Mouse (Mus musculus) liver, embryonic 13.5 days (tissue): Measurements from ENCODE around the gene Zmiz1. TPM values are rescaled to one million over a fixed set of nuclear protein-coding genes. Genes with fewer than 3 reads are reported as not detected.
A peak's percentile ranks its signal among the peaks of the same experiment; 100 is the strongest.

ENCODE experiments used
- ATAC-seq: fragments of 200-750 bp; cut with Nextera tagmentation; 2 replicates; pipeline ENCODE4 v1.8.0; 2017; ENCODE audit warnings: low read depth, mild to moderate bottlenecking, moderate number of reproducible peaks, moderate library complexity
- DNase-seq: peaks from one replicate; pipeline ENCODE4 v3.0.0; 2022
- H3K27ac ChIP-seq: fragments of 300-500 bp; sonication (generic); 2 replicates; pipeline ENCODE4 v1.5.1; 2015; ENCODE audit warnings: moderate library complexity, mild to moderate bottlenecking, inconsistent platforms
- H3K27me3 ChIP-seq: fragments of 300-500 bp; sonication (generic); 2 replicates; pipeline ENCODE4 v1.6.1; 2015; ENCODE audit warnings: mild to moderate bottlenecking, inconsistent platforms
- H3K36me3 ChIP-seq: fragments of 300-500 bp; sonication (generic); 2 replicates; pipeline ENCODE4 v1.6.1; 2015; ENCODE audit warnings: mild to moderate bottlenecking, inconsistent platforms
- H3K4me1 ChIP-seq: fragments of 300-500 bp; sonication (generic); replicated peaks from 2 replicates; pipeline ENCODE4 v1.6.1; 2015; ENCODE audit warnings: inconsistent platforms
- H3K4me2 ChIP-seq: fragments of 300-500 bp; sonication (generic); 2 replicates; pipeline ENCODE4 v1.6.1; 2015; ENCODE audit warnings: inconsistent platforms, mild to moderate bottlenecking, moderate library complexity
- H3K4me3 ChIP-seq: fragments of 300-500 bp; sonication (generic); replicated peaks from 2 replicates; pipeline ENCODE4 v1.5.1; 2015; ENCODE audit warnings: mild to moderate bottlenecking, inconsistent platforms
- H3K9ac ChIP-seq: fragments of 300-500 bp; sonication (generic); 2 replicates; pipeline ENCODE4 v1.6.1; 2015; ENCODE audit warnings: mild to moderate bottlenecking, inconsistent platforms
- H3K9me3 ChIP-seq: fragments of 300-500 bp; sonication (generic); replicated peaks from 2 replicates; pipeline ENCODE4 v1.6.1; 2016; ENCODE audit warnings: inconsistent platforms
- whole genome bisulfite sequencing: fragments of 180-500 bp; shearing (Covaris S2); methylation state at CpG from one replicate; pipeline ENCODE4 v1.1.7; 2015; ENCODE audit not compliant: insufficient replicate concordance; 5-methylcytosine and 5-hydroxymethylcytosine counted together
- polyA plus RNA-seq: library from polyadenylated mRNA; unstranded; fragments of >200 nt; fragmentation: Nextera tagmentation; extraction: Ambion mirVana; gene quantifications from 2 replicates; pipeline ENCODE4 v1.2.1, GENCODE M21; 2015

Gene Zmiz1
- polyA plus RNA-seq, 1 experiment from 2014 or later = 4.5 TPM

- no peak overlapping the region for H3K4me2 ChIP-seq
- peaks cover 34% of the 10 kb centered on the region for H3K36me3 ChIP-seq
- no peak overlapping the region for H3K27ac ChIP-seq
- 54% methylated on average over 11 of the region's 11 CpGs for WGBS
- peaks cover 51% of the 10 kb centered on the region for H3K4me1 ChIP-seq
- no peaks in the 10 kb centered on the region for H3K9me3 ChIP-seq
- ATAC-seq (no peak), DNase-seq (no peak)
- no peak overlapping the region for H3K4me3 ChIP-seq
- H3K27me3 ChIP-seq = no peaks in the 10 kb centered on the region
- H3K9ac ChIP-seq = no peak overlapping the region
Measured at GRCm38 (mm10) chr14:25639120-25639758, 180.3 kb downstream of the Zmiz1 start.

- Histone ChIP-seq H3K4me3 (no peak overlapping the region), H3K27me3 (no peaks in the 10 kb centered on the region), H3K27ac (no peak overlapping the region; the same call in 1 of the 2 replicates), H3K4me2 (no peak overlapping the region), H3K9me3 (no peaks in the 10 kb centered on the region), H3K9ac (no peak overlapping the region), H3K4me1 (peaks cover 44% of the 10 kb centered on the region), H3K36me3 (peaks cover 38% of the 10 kb centered on the region)
- ATAC-seq = no peak
- DNase-seq = no peak
- WGBS = 59% methylated on average over 3 of the region's 3 CpGs
Measured at GRCm38 (mm10) chr14:25639979-25640378, 181.0 kb downstream of the Zmiz1 start.

GRCm38 (mm10) chr14:25640421-25641056, 181.6 kb downstream of the Zmiz1 start:
- H3K4me3 ChIP-seq = no peak overlapping the region
- ATAC-seq (peak; percentile 32; the same call in 1 of the 2 replicates), DNase-seq (no peak)
- no peak overlapping the region for H3K9ac ChIP-seq
- no peaks in the 10 kb centered on the region for H3K9me3 ChIP-seq
- peaks cover 43% of the 10 kb centered on the region for H3K36me3 ChIP-seq
- WGBS = 30% methylated on average over 6 of the region's 6 CpGs
- peaks cover 38% of the 10 kb centered on the region for H3K4me1 ChIP-seq
- H3K27ac ChIP-seq = no peak overlapping the region
- H3K4me2 ChIP-seq = no peak overlapping the region
- H3K27me3 ChIP-seq = no peaks in the 10 kb centered on the region

- DNase-seq (no peak), ATAC-seq (no peak)
- H3K4me2 ChIP-seq = no peak overlapping the region
- H3K4me1 ChIP-seq = peaks cover 34% of the 10 kb centered on the region
- no peaks in the 10 kb centered on the region for H3K9me3 ChIP-seq
- no peaks in the 10 kb centered on the region for H3K27me3 ChIP-seq
- no peak overlapping the region for H3K4me3 ChIP-seq
- no peak overlapping the region for H3K9ac ChIP-seq
- no peak overlapping the region for H3K27ac ChIP-seq
- 68% methylated on average over 6 of the region's 6 CpGs for WGBS
- peaks cover 40% of the 10 kb centered on the region for H3K36me3 ChIP-seq
Measured at GRCm38 (mm10) chr14:25641067-25641466, 182.1 kb downstream of the Zmiz1 start.

GRCm38 (mm10) chr14:25645717-25646116, 186.7 kb downstream of the Zmiz1 start:
- no peak for DNase-seq
- no peaks in the 10 kb centered on the region for H3K9me3 ChIP-seq
- no peak overlapping the region for H3K4me3 ChIP-seq
- WGBS = 85% methylated on average over 9 of the region's 9 CpGs
- H3K4me2 ChIP-seq = no peak overlapping the region
- no peak; the same call in 1 of the 2 replicates for ATAC-seq
- peaks cover 9% of the 10 kb centered on the region for H3K4me1 ChIP-seq
- H3K36me3 ChIP-seq = peaks cover 65% of the 10 kb centered on the region
- no peak overlapping the region for H3K9ac ChIP-seq
- H3K27me3 ChIP-seq = no peaks in the 10 kb centered on the region
- H3K27ac ChIP-seq = no peak overlapping the region

GRCm38 (mm10) chr14:25646161-25646621, 187.2 kb downstream of the Zmiz1 start:
- DNase-seq = peak; percentile 31
- no peak overlapping the region for H3K27ac ChIP-seq
- H3K4me1 ChIP-seq = peaks cover 7% of the 10 kb centered on the region
- H3K36me3 ChIP-seq = peaks cover 69% of the 10 kb centered on the region
- H3K4me2 ChIP-seq = no peak overlapping the region
- no peaks in the 10 kb centered on the region for H3K9me3 ChIP-seq
- ATAC-seq = peak; percentile 37; the same call in 1 of the 2 replicates
- WGBS = 48% methylated on average over 2 of the region's 2 CpGs
- no peaks in the 10 kb centered on the region for H3K27me3 ChIP-seq
- no peak overlapping the region for H3K4me3 ChIP-seq
- no peak overlapping the region for H3K9ac ChIP-seq

- 73% methylated on average over 4 of the region's 4 CpGs for WGBS
Measured at GRCm38 (mm10) chr14:25651131-25651530, 192.1 kb downstream of the Zmiz1 start.

GRCm38 (mm10) chr14:25651905-25652304, 192.9 kb downstream of the Zmiz1 start:
- no peak overlapping the region for H3K4me3 ChIP-seq
- ATAC-seq (no peak), DNase-seq (no peak)
- no peak overlapping the region for H3K4me2 ChIP-seq
- no peaks in the 10 kb centered on the region for H3K4me1 ChIP-seq
- H3K9me3 ChIP-seq = no peaks in the 10 kb centered on the region
- H3K27me3 ChIP-seq = no peaks in the 10 kb centered on the region
- 81% methylated on average over 9 of the region's 9 CpGs for WGBS
- no peak overlapping the region for H3K27ac ChIP-seq
- peaks cover 96% of the 10 kb centered on the region for H3K36me3 ChIP-seq
- H3K9ac ChIP-seq = no peak overlapping the region

More at GRCm38 (mm10) chr14:25651131-25651530, 192.1 kb downstream of the Zmiz1 start:
- Histone ChIP-seq H3K4me1 (no peaks in the 10 kb centered on the region), H3K9ac (no peak overlapping the region), H3K27me3 (no peaks in the 10 kb centered on the region), H3K27ac (no peak overlapping the region), H3K4me3 (no peak overlapping the region), H3K9me3 (no peaks in the 10 kb centered on the region), H3K4me2 (no peak overlapping the region), H3K36me3 (peaks cover 94% of the 10 kb centered on the region)
- no peak for ATAC-seq
- DNase-seq = no peak

GRCm38 (mm10) chr14:25654401-25655197, 195.6 kb downstream of the Zmiz1 start:
- no peak overlapping the region for H3K4me3 ChIP-seq
- H3K9ac ChIP-seq = no peak overlapping the region
- H3K4me2 ChIP-seq = no peak overlapping the region
- ATAC-seq = no peak
- WGBS = 83% methylated on average over 14 of the region's 14 CpGs
- H3K9me3 ChIP-seq = no peaks in the 10 kb centered on the region
- H3K27me3 ChIP-seq = no peaks in the 10 kb centered on the region
- H3K27ac ChIP-seq = no peak overlapping the region
- no peaks in the 10 kb centered on the region for H3K4me1 ChIP-seq
- peaks cover 97% of the 10 kb centered on the region for H3K36me3 ChIP-seq
- no peak for DNase-seq

GRCm38 (mm10) chr14:25660661-25661060, 201.7 kb downstream of the Zmiz1 start:
- Histone ChIP-seq H3K4me1 (peaks cover 9% of the 10 kb centered on the region; the same call in 1 of the 2 replicates), H3K27me3 (no peaks in the 10 kb centered on the region), H3K9me3 (no peaks in the 10 kb centered on the region), H3K4me3 (no peak overlapping the region), H3K4me2 (no peak overlapping the region), H3K9ac (no peak overlapping the region), H3K27ac (no peak overlapping the region), H3K36me3 (peaks cover 89% of the 10 kb centered on the region)
- no peak for DNase-seq
- peak; percentile 37; the same call in 1 of the 2 replicates for ATAC-seq
- 67% methylated on average over 11 of the region's 11 CpGs for WGBS

- Histone ChIP-seq H3K9me3 (no peaks in the 10 kb centered on the region), H3K4me1 (peaks cover 9% of the 10 kb centered on the region; the same call in 1 of the 2 replicates), H3K4me2 (no peak overlapping the region), H3K9ac (no peak overlapping the region), H3K4me3 (no peak overlapping the region), H3K27me3 (no peaks in the 10 kb centered on the region), H3K27ac (no peak overlapping the region), H3K36me3 (peaks cover 83% of the 10 kb centered on the region)
- no peak for DNase-seq
- ATAC-seq = peak; percentile 36
- 75% methylated on average over 17 of the region's 17 CpGs for WGBS
Measured at GRCm38 (mm10) chr14:25661185-25661920, 202.4 kb downstream of the Zmiz1 start.
